Mouse (Mus musculus) kidney, adult 2 months (tissue): ENCODE data around the gene Ttc7b. TPM values are rescaled to one million over a fixed set of nuclear protein-coding genes. Genes with fewer than 3 reads are reported as not detected.

ENCODE experiments used
- DNase-seq: peaks from one replicate; pipeline ENCODE4 v3.0.0; 2021
- H3K27ac ChIP-seq: fragments of 200-500 bp; 2 replicates; pipeline ENCODE4 v1.5.1; 2012; ENCODE audit warnings: low read depth, low read length, control low read depth, inconsistent platforms; ENCODE audit not compliant: insufficient read depth
- H3K27me3 ChIP-seq: fragments of 200-500 bp; replicated peaks from 2 replicates; pipeline ENCODE4 v1.6.1; 2012; ENCODE audit warnings: mild to moderate bottlenecking, moderate library complexity, low read length, inconsistent platforms; ENCODE audit not compliant: control insufficient read depth, insufficient read depth
- H3K36me3 ChIP-seq: fragments of 200-500 bp; 2 replicates; pipeline ENCODE4 v1.6.1; 2012; ENCODE audit warnings: mild to moderate bottlenecking, moderate library complexity, low read length, inconsistent platforms; ENCODE audit not compliant: control insufficient read depth, insufficient read depth
- H3K4me1 ChIP-seq: fragments of 200-500 bp; 2 replicates; pipeline ENCODE4 v1.6.1; 2011; ENCODE audit warnings: low read length; ENCODE audit not compliant: control insufficient read depth, insufficient read depth
- H3K4me3 ChIP-seq: fragments of 200-500 bp; 2 replicates; pipeline ENCODE4 v1.5.1; 2011; ENCODE audit warnings: mild to moderate bottlenecking, low read depth, low read length, control low read depth; ENCODE audit not compliant: insufficient read depth
- CTCF ChIP-seq: fragments of 200-500 bp; conservative IDR thresholded peaks from 2 replicates; pipeline ENCODE4 v1.5.1; 2011; ENCODE audit warnings: low read depth, mild to moderate bottlenecking, control low read depth, low read length, moderate library complexity, mixed read lengths; ENCODE audit not compliant: insufficient read depth, insufficient read length
- POLR2A ChIP-seq: fragments of 200-500 bp; IDR thresholded peaks from one replicate; pipeline ENCODE4 v1.6.1; 2011; ENCODE audit warnings: low read depth, low read length, control low read depth
- WGBS: fragments of 180-500 bp; shearing (Covaris S2); methylation state at CpG from one replicate; pipeline ENCODE4 v1.1.7; 2018; 5-methylcytosine and 5-hydroxymethylcytosine counted together
- polyA plus RNA-seq: library from polyadenylated mRNA; depleted of rRNA; stranded (reverse); fragments of >200 nt; gene quantifications from 2 replicates; pipeline ENCODE4 v1.2.3, GENCODE M21; 2012

Ttc7b gene
- polyA plus RNA-seq, 1 experiment = 42.1 TPM

- H3K27me3 ChIP-seq = no peaks in the 10 kb centered on the region
- no peak for TF ChIP-seq POLR2A
- no peak for TF ChIP-seq CTCF
- H3K27ac ChIP-seq = no peak overlapping the region
- H3K4me1 ChIP-seq = peaks cover 6% of the 10 kb centered on the region; the same call in 1 of the 2 replicates
- 55% methylated on average over 6 of the region's 6 CpGs for WGBS
- no peak for DNase-seq
- H3K36me3 ChIP-seq = no peaks in the 10 kb centered on the region; the same call in 1 of the 2 replicates
- H3K4me3 ChIP-seq = no peak overlapping the region
Observed at GRCm38 (mm10) chr12:100443452-100443851, 77.2 kb downstream of the Ttc7b start.

- Histone ChIP-seq H3K4me3 (no peak overlapping the region), H3K4me1 (no peaks in the 10 kb centered on the region), H3K27me3 (no peaks in the 10 kb centered on the region), H3K27ac (no peak overlapping the region), H3K36me3 (no peaks in the 10 kb centered on the region; the same call in 1 of the 2 replicates)
- DNase-seq = no peak
- WGBS = 54% methylated on average over 4 of the region's 4 CpGs
- TF ChIP-seq POLR2A = no peak
- TF ChIP-seq CTCF = no peak
Observed at GRCm38 (mm10) chr12:100441609-100442008, 79.0 kb downstream of the Ttc7b start.

GRCm38 (mm10) chr12:100439883-100440282 lies 80.7 kb downstream of the Ttc7b start:
- Histone ChIP-seq H3K4me1 (no peaks in the 10 kb centered on the region), H3K27me3 (no peaks in the 10 kb centered on the region), H3K4me3 (no peak overlapping the region), H3K27ac (no peak overlapping the region), H3K36me3 (no peaks in the 10 kb centered on the region)
- 59% methylated on average over 3 of the region's 3 CpGs for WGBS
- TF ChIP-seq CTCF (no peak), POLR2A (no peak)
- no peak for DNase-seq

GRCm38 (mm10) chr12:100439145-100439755 lies 81.4 kb downstream of the Ttc7b start:
- H3K27ac ChIP-seq = no peak overlapping the region
- H3K27me3 ChIP-seq = no peaks in the 10 kb centered on the region
- WGBS = 49% methylated on average over 4 of the region's 4 CpGs

GRCm38 (mm10) chr12:100438509-100438908 lies 82.1 kb downstream of the Ttc7b start:
- Histone ChIP-seq H3K36me3 (no peaks in the 10 kb centered on the region), H3K4me3 (no peak overlapping the region), H3K4me1 (no peaks in the 10 kb centered on the region), H3K27ac (no peak overlapping the region), H3K27me3 (no peaks in the 10 kb centered on the region)
- DNase-seq = no peak
- WGBS = 86% methylated on average over 7 of the region's 7 CpGs
- TF ChIP-seq POLR2A = no peak

More at GRCm38 (mm10) chr12:100439145-100439755, 81.4 kb downstream of the Ttc7b start:
- Histone ChIP-seq H3K4me1 (no peaks in the 10 kb centered on the region), H3K36me3 (no peaks in the 10 kb centered on the region), H3K4me3 (no peak overlapping the region)
- TF ChIP-seq POLR2A = no peak
- no peak for TF ChIP-seq CTCF
- peak; percentile 43 for DNase-seq

GRCm38 (mm10) chr12:100437862-100438261 lies 82.8 kb downstream of the Ttc7b start:
- H3K36me3 ChIP-seq = no peaks in the 10 kb centered on the region
- TF ChIP-seq CTCF = no peak
- no peak for TF ChIP-seq POLR2A
- no peak overlapping the region for H3K4me3 ChIP-seq
- DNase-seq = no peak
- H3K27ac ChIP-seq = no peak overlapping the region
- no peaks in the 10 kb centered on the region for H3K27me3 ChIP-seq
- no peaks in the 10 kb centered on the region for H3K4me1 ChIP-seq
- WGBS = 93% methylated on average over 5 of the region's 5 CpGs

- no peak for DNase-seq
- Histone ChIP-seq H3K27me3 (no peaks in the 10 kb centered on the region), H3K4me3 (no peak overlapping the region), H3K36me3 (no peaks in the 10 kb centered on the region), H3K4me1 (no peaks in the 10 kb centered on the region), H3K27ac (no peak overlapping the region)
- WGBS = 98% methylated on average over 1 of the region's 1 CpGs
- TF ChIP-seq CTCF (no peak), POLR2A (no peak)
Observed at GRCm38 (mm10) chr12:100435763-100436162, 84.9 kb downstream of the Ttc7b start.

- H3K4me1 ChIP-seq = no peaks in the 10 kb centered on the region
- DNase-seq = no peak
- WGBS = 79% methylated on average over 6 of the region's 6 CpGs
- H3K36me3 ChIP-seq = no peaks in the 10 kb centered on the region
- H3K27ac ChIP-seq = no peak overlapping the region
- TF ChIP-seq CTCF (no peak), POLR2A (no peak)
- no peaks in the 10 kb centered on the region for H3K27me3 ChIP-seq
- no peak overlapping the region for H3K4me3 ChIP-seq
Observed at GRCm38 (mm10) chr12:100431830-100432229, 88.8 kb downstream of the Ttc7b start.
